Mouse (Mus musculus) olfactory bulb, adult 2 months (tissue): ENCODE data around the gene Ppm1m. TPM values are rescaled to one million over a fixed set of nuclear protein-coding genes. Genes with fewer than 3 reads are reported as not detected.

Experiments
- H3K27ac ChIP-seq: fragments of 200-500 bp; 2 replicates; pipeline ENCODE4 v1.5.1; 2012; ENCODE audit warnings: low read depth, low read length; ENCODE audit not compliant: insufficient read depth
- H3K4me1 ChIP-seq: fragments of 200-500 bp; 2 replicates; pipeline ENCODE4 v1.6.1; 2012; ENCODE audit warnings: low read length; ENCODE audit not compliant: control insufficient read depth, insufficient read depth
- H3K4me3 ChIP-seq: fragments of 200-500 bp; 2 replicates; pipeline ENCODE4 v1.5.1; 2012; ENCODE audit warnings: mild to moderate bottlenecking, low read depth, low read length, moderate library complexity; ENCODE audit not compliant: insufficient read depth
- CTCF ChIP-seq: fragments of 200-500 bp; IDR thresholded peaks from 2 replicates; pipeline ENCODE4 v1.5.1; 2012; ENCODE audit warnings: low read depth, mild to moderate bottlenecking, low read length, moderate library complexity; ENCODE audit not compliant: insufficient read depth
- POLR2A ChIP-seq: fragments of 200-500 bp; IDR thresholded peaks from 2 replicates; pipeline ENCODE4 v1.6.1; 2012; ENCODE audit warnings: mild to moderate bottlenecking, low read depth, low read length, moderate library complexity; ENCODE audit not compliant: insufficient read depth
- WGBS: fragments of 180-500 bp; shearing (Covaris S2); methylation state at CpG from one replicate; pipeline ENCODE4 v1.1.7; 2018; 5-methylcytosine and 5-hydroxymethylcytosine counted together
- polyA plus RNA-seq: library from polyadenylated mRNA; stranded (reverse); fragments of >200 nt; gene quantifications from 2 replicates; pipeline ENCODE4 v1.2.4, GENCODE M21; 2012; ENCODE audit warnings: low replicate concordance; ENCODE audit not compliant: missing spikeins, insufficient read depth, insufficient read length

The Ppm1m gene
- polyA plus RNA-seq, 1 experiment = not detected

- H3K27ac ChIP-seq = no peak overlapping the region
- TF ChIP-seq POLR2A (no peak), CTCF (no peak)
- no peak overlapping the region for H3K4me3 ChIP-seq
- H3K4me1 ChIP-seq = peaks cover 11% of the 10 kb centered on the region
- 97% methylated on average over 3 of the region's 3 CpGs for WGBS
These were observed 2.3 kb downstream of the Ppm1m start for GRCm38 (mm10) chr9:106197081-106197713.

GRCm38 (mm10) chr9:106195693-106196092, 3.9 kb downstream of the Ppm1m start:
- no peak overlapping the region for H3K27ac ChIP-seq
- no peak overlapping the region for H3K4me3 ChIP-seq
- TF ChIP-seq CTCF = no peak
- no peak for TF ChIP-seq POLR2A
- WGBS = 88% methylated on average over 8 of the region's 8 CpGs
- peaks cover 11% of the 10 kb centered on the region for H3K4me1 ChIP-seq

DNA sequence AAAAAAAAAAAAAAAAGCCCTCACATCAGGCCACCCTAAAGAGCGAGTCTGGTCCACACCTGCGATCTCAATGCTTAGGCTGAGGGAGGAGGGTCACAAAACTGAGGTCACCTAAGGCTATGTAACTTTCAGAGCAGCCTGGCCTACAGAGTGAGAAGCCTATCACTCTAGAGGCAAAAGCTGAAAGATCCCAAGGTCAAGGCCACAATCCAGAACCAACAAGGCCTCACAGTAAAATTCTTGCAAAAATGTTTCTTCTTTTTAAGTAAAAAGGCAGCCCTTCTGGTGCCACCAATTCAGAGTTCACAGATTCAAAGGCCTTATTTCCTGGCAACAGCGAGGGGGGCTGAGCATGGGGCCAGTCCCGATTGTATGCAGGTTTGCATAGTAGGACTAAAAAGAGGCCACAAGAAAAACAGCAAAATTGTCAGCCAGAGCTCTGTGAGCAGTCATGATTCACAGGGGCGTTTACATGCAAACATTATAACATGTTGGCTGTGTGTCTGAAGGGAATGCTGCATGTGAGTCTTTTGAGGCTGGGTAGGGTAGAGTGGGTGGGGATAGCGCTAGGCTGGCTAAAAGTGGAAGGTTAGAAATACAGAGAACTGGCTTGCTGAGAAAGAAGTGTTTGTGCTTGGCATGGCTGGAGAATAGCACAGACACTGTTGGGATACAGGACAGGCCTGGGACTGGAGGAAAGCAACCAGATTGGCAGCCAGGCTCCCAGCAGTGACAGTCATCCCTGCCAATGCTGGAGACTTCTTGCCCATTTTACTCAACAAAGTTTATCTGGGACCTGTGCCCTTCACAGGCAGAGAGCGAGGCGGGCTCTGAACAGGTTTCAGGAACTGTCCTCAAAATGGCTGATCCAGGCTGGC, 5.4 kb downstream of the Ppm1m start:
- 65% methylated on average over 8 of the region's 8 CpGs for WGBS
- H3K4me3 ChIP-seq = no peak overlapping the region
- TF ChIP-seq CTCF (no peak), POLR2A (no peak)
- H3K4me1 ChIP-seq = peaks cover 7% of the 10 kb centered on the region
- H3K27ac ChIP-seq = no peak overlapping the region; the same call in 1 of the 2 replicates

DNA sequence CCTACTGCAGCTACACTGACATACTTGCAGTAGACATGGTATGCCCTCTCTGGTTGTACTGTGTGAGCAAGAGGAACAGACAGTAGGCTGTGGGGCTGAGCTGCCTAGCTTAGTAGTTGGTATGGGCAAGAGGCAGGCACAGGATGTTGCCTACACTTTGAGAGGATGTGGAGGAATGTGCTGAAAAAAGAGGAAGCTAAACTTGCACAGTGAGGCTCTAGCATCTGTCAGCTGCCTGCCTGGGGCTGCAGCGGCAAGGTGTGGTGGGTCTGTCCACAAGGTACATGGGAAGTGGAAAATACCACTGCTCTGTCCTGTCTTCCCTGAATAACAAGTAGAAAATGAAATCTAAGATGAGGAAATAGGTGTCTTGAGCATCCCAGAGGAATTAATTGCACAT, 6.5 kb downstream of the Ppm1m start:
- no peak for TF ChIP-seq CTCF
- no peak for TF ChIP-seq POLR2A
- WGBS = 89% methylated on average over 1 of the region's 1 CpGs
- H3K27ac ChIP-seq = no peak overlapping the region
- H3K4me1 ChIP-seq = peaks cover 6% of the 10 kb centered on the region; the same call in 1 of the 2 replicates
- no peak overlapping the region for H3K4me3 ChIP-seq

- peaks cover 6% of the 10 kb centered on the region; the same call in 1 of the 2 replicates for H3K4me1 ChIP-seq
- TF ChIP-seq CTCF = no peak
- no peak for TF ChIP-seq POLR2A
- no peak overlapping the region for H3K27ac ChIP-seq
- no peak overlapping the region for H3K4me3 ChIP-seq
- 87% methylated on average over 8 of the region's 8 CpGs for WGBS
These were observed 7.5 kb downstream of the Ppm1m start for GRCm38 (mm10) chr9:106192024-106192423.

GRCm38 (mm10) chr9:106191355-106191754, 8.2 kb downstream of the Ppm1m start:
- no peak overlapping the region for H3K4me3 ChIP-seq
- peaks cover 6% of the 10 kb centered on the region; the same call in 1 of the 2 replicates for H3K4me1 ChIP-seq
- TF ChIP-seq POLR2A = no peak
- TF ChIP-seq CTCF = no peak
- no peak overlapping the region for H3K27ac ChIP-seq
- 88% methylated on average over 1 of the region's 1 CpGs for WGBS

GRCm38 (mm10) chr9:106183996-106184395, 15.6 kb downstream of the Ppm1m start:
- TF ChIP-seq POLR2A (no peak), CTCF (no peak)
- 93% methylated on average over 5 of the region's 5 CpGs for WGBS
- Histone ChIP-seq H3K4me1 (no peaks in the 10 kb centered on the region; the same call in 1 of the 2 replicates), H3K4me3 (no peak overlapping the region), H3K27ac (no peak overlapping the region)

- TF ChIP-seq POLR2A = no peak
- no peak for TF ChIP-seq CTCF
- Histone ChIP-seq H3K4me3 (no peak overlapping the region), H3K27ac (no peak overlapping the region), H3K4me1 (peaks cover 6% of the 10 kb centered on the region)
- 73% methylated on average over 4 of the region's 4 CpGs for WGBS
These were observed 17.4 kb downstream of the Ppm1m start for GRCm38 (mm10) chr9:106182146-106182545.

GRCm38 (mm10) chr9:106179964-106180363, 19.6 kb downstream of the Ppm1m start:
- TF ChIP-seq POLR2A = no peak
- no peak for TF ChIP-seq CTCF
- peaks cover 13% of the 10 kb centered on the region for H3K4me1 ChIP-seq
- H3K27ac ChIP-seq = no peak overlapping the region
- H3K4me3 ChIP-seq = no peak overlapping the region
- WGBS = 91% methylated on average over 3 of the region's 3 CpGs
